Mouse (Mus musculus) ES-Bruce4 (cell line): ENCODE measurements at regions not wholly inside any gene's neighbourhood (a gene's known extent, or its start where the extent isn't known, plus 50 kb on each side); places are given as distances from the start of the nearest gene placed in this dataset.

Experiments
- CTCF ChIP-seq: IDR thresholded peaks from one replicate; pipeline ENCODE4 v1.8.1; 2011; ENCODE audit warnings: low read depth, low read length
- EP300 ChIP-seq: IDR thresholded peaks from 2 replicates; pipeline ENCODE4 v1.6.1; 2011; ENCODE audit warnings: low read depth, low read length; ENCODE audit not compliant: insufficient read depth
- POLR2A ChIP-seq: IDR thresholded peaks from one replicate; pipeline ENCODE4 v1.8.1; 2011; ENCODE audit warnings: low read length; ENCODE audit not compliant: insufficient read depth

- TF ChIP-seq CTCF (no peak), EP300 (no peak), POLR2A (no peak)
Measured at GRCm38 (mm10) chr13:104577856-104578255, 214.4 kb upstream of the Srek1ip1 start.
